Mouse (Mus musculus): ENCODE measurements around the gene Ccdc86.

GRCm38 (mm10) chr19:10935029-10935428, 14.0 kb downstream of the Ccdc86 start:
- TF ChIP-seq ZNF384 (IDR thresholded peaks at IDR 0.05; ENCODE audit: low read depth, low read length) (no peak), ZC3H11A (IDR thresholded peaks at IDR 0.05; ENCODE audit: borderline replicate concordance, low read depth, low read length) (no peak)

Data from ES-E14 (cell line).